Mouse (Mus musculus): ENCODE measurements around the gene Eif4ebp2. TPM values are rescaled to one million over a fixed set of nuclear protein-coding genes. Genes with fewer than 3 reads are reported as not detected.

Gene Eif4ebp2
- total RNA-seq, 2 experiments from 2014 or later = 65.4 to 74.1 TPM

- intact Hi-C loops (cut with DNase I) = no loop called here
- DNase-seq = no peak
Measured at GRCm38 (mm10) chr10:61422861-61423260, 29.6 kb downstream of the Eif4ebp2 start.

DNA sequence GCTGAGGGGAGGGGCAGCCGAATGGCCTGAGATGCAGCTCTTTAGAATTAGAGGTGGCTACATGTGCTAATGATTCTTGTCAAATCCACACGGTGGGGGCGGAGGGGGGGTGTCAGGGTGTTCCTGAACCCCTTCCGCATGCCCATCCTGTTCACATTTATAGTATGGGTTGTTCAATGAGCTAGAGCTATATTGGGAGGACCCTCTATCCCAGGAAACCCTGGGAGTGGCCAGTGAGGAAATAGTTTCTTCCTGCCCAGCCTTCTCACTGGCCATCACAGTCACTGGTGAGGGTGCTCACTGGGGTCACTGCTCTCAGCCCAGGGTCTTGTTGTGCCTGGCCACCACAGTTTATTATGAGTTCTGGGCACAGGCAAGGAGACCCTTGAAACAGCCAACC lies 32.5 kb downstream of the Eif4ebp2 start:
- DNase-seq = no peak
- intact Hi-C loops (cut with DNase I) = no loop called here

GRCm38 (mm10) chr10:61419146-61419545 lies 33.3 kb downstream of the Eif4ebp2 start:
- intact Hi-C loops (cut with DNase I) = loop anchor here (5.0 kb wide), 1 partner anchor 33 kb away; the partner anchor contains the start of gene Eif4ebp2
- DNase-seq = no peak

DNA sequence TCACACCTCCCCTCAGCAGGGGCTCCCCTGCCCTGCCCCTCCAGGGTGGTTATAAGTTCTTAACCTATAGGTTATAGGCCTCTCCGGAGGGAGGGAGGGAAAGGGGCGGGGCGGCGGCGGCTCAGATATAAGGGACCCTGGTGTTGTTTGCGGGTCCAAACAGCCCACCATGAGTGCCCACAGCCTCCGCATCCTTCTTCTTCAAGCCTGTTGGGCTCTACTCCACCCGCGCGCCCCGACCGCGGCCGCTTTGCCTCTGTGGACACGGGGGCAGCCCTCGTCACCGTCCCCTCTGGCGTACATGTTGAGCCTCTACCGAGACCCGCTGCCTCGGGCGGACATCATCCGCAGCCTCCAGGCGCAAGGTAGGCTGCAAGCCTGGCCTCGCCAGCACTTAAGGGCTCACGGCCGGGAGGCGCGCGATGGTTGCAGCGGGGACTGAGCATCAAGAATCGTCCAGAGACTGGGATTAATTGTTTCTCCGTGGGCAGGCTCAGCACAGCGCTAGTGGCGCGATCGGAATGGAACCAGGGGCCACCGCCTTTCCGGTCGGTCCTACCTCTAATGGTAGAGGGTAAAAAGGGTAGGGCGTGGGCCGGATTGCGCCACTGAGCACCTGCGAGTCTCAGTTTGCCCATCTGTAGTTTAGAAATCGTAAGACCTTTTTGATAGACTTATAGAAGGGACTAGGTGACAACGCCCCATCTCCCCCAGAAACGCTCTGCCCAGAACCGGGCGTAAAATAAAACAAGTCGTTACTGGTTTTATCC lies 34.1 kb downstream of the Eif4ebp2 start:
- intact Hi-C loops (cut with DNase I) = loop anchor here (5.0 kb wide), 1 partner anchor 34 kb away; the partner anchor contains the start of gene Eif4ebp2
- DNase-seq = peak in 1 of 2 experiments; percentile 30

- no peak for DNase-seq
- intact Hi-C loops (cut with DNase I) = loop anchor here (5.0 kb wide), 1 partner anchor 35 kb away; the partner anchor contains the start of gene Eif4ebp2
Measured at GRCm38 (mm10) chr10:61417672-61418071, 34.8 kb downstream of the Eif4ebp2 start, which contains the start of gene Nodal. Gene Nodal (plus strand): TSS chr10:61417972.

DNA sequence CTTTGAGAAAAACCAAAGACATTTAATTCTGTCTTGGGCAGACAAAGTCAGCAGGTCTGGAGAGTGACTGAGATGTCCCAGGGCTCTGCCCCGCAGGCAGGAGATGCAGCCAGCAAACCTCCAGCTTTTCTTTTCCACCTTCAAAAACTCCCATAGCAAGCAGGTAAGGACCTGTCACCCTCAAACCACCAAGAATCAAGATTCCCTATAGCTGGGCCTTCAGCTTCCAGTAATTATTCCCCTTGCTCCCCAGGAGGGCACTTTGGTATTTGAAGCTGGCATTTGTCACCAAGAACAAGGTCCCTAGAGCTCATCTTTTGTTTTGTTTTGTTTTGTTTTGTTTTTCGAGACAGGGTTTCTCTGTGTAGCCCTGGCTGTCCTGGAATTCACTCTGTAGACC lies 35.4 kb downstream of the Eif4ebp2 start:
- no peak for DNase-seq
- intact Hi-C loops (cut with DNase I) = loop anchor here (5.0 kb wide), 1 partner anchor 35 kb away; the partner anchor contains the start of gene Eif4ebp2

GRCm38 (mm10) chr10:61416561-61416960 lies 35.9 kb downstream of the Eif4ebp2 start:
- DNase-seq = no peak
- intact Hi-C loops (cut with DNase I) = loop anchor here (5.0 kb wide), 1 partner anchor 36 kb away; the partner anchor contains the start of gene Eif4ebp2

GRCm38 (mm10) chr10:61415890-61416289 lies 36.6 kb downstream of the Eif4ebp2 start:
- intact Hi-C loops (cut with DNase I) = loop anchor here (5.0 kb wide), 1 partner anchor 36 kb away; the partner anchor contains the start of gene Eif4ebp2

GRCm38 (mm10) chr10:61415240-61415639 lies 37.2 kb downstream of the Eif4ebp2 start:
- no peak for DNase-seq
- intact Hi-C loops (cut with DNase I) = loop anchor here (5.0 kb wide), 1 partner anchor 37 kb away; the partner anchor contains the start of gene Eif4ebp2

More at GRCm38 (mm10) chr10:61415890-61416289, 36.6 kb downstream of the Eif4ebp2 start:
- no peak for DNase-seq

- no peak for DNase-seq
- intact Hi-C loops (cut with DNase I) = no loop called here
Measured at GRCm38 (mm10) chr10:61412910-61413625, 39.4 kb downstream of the Eif4ebp2 start.

GRCm38 (mm10) chr10:61410193-61410592 lies 42.3 kb downstream of the Eif4ebp2 start:
- DNase-seq = no peak
- intact Hi-C loops (cut with DNase I) = no loop called here

- no peak for DNase-seq
- intact Hi-C loops (cut with DNase I) = no loop called here
Measured at GRCm38 (mm10) chr10:61409776-61410175, 42.7 kb downstream of the Eif4ebp2 start.

GRCm38 (mm10) chr10:61405958-61406357 lies 46.5 kb downstream of the Eif4ebp2 start:
- DNase-seq = no peak
- intact Hi-C loops (cut with DNase I) = no loop called here

GRCm38 (mm10) chr10:61402911-61403310 lies 49.5 kb downstream of the Eif4ebp2 start:
- DNase-seq = no peak
- intact Hi-C loops (cut with DNase I) = no loop called here

- intact Hi-C loops (cut with DNase I) = no loop called here
- no peak for DNase-seq
Measured at GRCm38 (mm10) chr10:61402480-61402879, 50.0 kb downstream of the Eif4ebp2 start.

GRCm38 (mm10) chr10:61400407-61400806 lies 52.1 kb downstream of the Eif4ebp2 start:
- intact Hi-C loops (cut with DNase I) = no loop called here
- DNase-seq = no peak

DNA sequence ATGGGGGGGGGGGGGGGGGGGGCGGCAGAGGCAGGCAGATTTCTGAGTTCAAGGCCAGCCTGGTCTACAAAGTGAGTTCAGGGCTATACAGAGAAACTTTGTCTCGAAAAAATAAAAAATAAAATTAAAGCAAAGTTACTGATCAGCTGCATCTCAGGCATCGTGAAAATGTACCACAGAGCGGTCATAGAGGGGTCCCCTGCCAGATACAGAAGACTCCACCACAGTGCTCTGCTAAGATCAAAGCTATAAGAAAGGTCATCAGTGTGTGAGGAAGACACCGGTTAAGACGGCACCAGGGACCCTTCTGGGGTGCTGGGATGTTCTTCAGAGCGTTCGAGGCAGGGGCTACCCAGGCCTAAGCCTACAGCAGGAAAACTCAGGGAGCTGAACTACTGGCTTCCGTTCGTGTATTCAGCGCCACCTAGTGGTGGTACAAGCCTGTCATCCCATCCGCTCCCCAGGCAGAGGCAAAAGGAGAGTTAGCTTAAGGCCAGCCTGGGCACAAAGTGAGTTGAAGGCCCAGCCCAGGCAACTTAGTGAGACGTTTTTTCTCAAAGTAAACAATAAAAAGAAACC lies 53.2 kb downstream of the Eif4ebp2 start:
- intact Hi-C loops (cut with DNase I) = loop anchor here (1.0 to 2.0 kb wide), 3 partner anchors 36 to 200 kb away; no protein-coding TSS in a partner anchor
- peak; percentile 78 to 79 for DNase-seq

- intact Hi-C loops (cut with DNase I) = loop anchor here (2.0 kb wide), 2 partner anchors 35 to 199 kb away; no protein-coding TSS in a partner anchor
- DNase-seq = no peak
Measured at GRCm38 (mm10) chr10:61398125-61398524, 54.3 kb downstream of the Eif4ebp2 start.

- intact Hi-C loops (cut with DNase I) = loop anchor here (2.0 kb wide), 1 partner anchor 38 kb away; no protein-coding TSS in a partner anchor
- DNase-seq = no peak
Measured at GRCm38 (mm10) chr10:61394476-61395136, 57.9 kb downstream of the Eif4ebp2 start.

GRCm38 (mm10) chr10:61392584-61392983 lies 59.9 kb downstream of the Eif4ebp2 start:
- intact Hi-C loops (cut with DNase I) = no loop called here
- no peak for DNase-seq

All from heart, postnatal 36 days (tissue).